Mouse (Mus musculus): ENCODE results near the gene Dip2a.

DNA sequence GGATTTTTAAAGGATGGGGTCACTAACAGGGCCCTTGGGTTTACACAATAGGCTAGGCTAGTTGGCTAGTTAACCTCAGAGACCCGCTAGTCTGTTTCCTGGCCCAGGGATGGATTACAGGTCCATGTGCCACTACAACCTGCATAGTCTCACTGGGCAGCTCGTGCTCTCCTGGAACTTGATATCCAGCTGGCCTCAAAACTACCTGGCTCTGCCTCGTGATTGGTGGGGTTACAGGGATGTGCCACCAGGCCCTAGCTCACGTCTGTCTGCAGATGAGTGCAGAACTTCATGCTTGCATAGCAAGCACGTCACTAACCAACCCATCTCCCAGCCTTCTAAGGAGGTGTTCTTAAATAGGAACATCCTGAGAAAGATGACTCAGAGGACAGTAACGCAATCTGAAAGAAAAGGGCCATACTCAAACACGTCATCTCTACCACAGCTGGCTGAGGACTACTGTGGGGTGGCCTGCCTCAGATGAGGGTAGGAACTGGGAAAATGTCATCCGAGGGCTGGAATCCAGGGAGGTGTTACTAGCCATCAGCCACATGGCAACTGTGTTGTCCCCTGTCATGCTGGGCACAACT is 12.3 kb upstream of the Dip2a start:
- TF ChIP-seq GATA1 (IDR thresholded peaks at IDR 0.05; ENCODE audit: borderline replicate concordance, low read length) (no peak), FLI1 (IDR thresholded peaks at IDR 0.05; ENCODE audit: low read length) (no peak)

All from megakaryocyte, embryonic 14.5 days (primary cell).